Comparison of ENCODE assay signal across 11 mouse cellular contexts in the genomic region with DNA sequence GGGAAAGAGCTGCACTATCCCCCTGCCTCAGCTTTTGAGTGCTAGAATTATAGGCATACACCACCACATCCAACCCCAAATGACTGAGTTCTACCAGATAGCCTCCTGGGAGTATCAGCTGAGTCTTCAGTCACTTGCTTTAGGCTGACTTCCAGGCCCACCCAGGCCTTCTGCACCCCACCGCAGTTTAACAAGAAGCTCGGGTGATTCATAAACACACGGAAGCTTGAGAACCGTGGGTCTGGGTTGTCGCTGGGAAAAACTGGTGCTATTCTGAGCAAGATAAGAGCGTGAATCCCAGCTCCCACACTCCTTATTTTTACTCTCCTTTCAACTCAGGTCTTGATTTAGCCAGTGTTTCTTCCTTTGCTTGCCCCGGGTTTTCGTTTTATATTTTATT.
"Had no signal": no experiment of that assay in that cellular context is flagged by ENCODE, and none has a peak within 500 bp of the region (broad histone marks: within the 10 kb centered on the region; RNA-seq: fewer than 3 reads in every experiment).

No protein-coding gene starts in this region.

- ATAC-seq: intestine, embryonic 15.5 days; liver, embryonic 12.5 days; midbrain, embryonic 15.5 days had no signal

- DNase-seq: kidney, adult 18-20 months; kidney, postnatal 10 days; kidney, postnatal 4 days; lung, embryonic 14.5 days; lung, postnatal 10 days; lung, postnatal 4 days; retina, postnatal 1 day; thymus, postnatal 4 days had no signal
